Mouse (Mus musculus): ENCODE results near the gene Cntnap3.
"Not testable (repeated sequence)": the region's sequence is repeated elsewhere in the genome, so short reads cannot be mapped to it uniquely, and the experiment has no call there.

Cntnap3 gene

DNA sequence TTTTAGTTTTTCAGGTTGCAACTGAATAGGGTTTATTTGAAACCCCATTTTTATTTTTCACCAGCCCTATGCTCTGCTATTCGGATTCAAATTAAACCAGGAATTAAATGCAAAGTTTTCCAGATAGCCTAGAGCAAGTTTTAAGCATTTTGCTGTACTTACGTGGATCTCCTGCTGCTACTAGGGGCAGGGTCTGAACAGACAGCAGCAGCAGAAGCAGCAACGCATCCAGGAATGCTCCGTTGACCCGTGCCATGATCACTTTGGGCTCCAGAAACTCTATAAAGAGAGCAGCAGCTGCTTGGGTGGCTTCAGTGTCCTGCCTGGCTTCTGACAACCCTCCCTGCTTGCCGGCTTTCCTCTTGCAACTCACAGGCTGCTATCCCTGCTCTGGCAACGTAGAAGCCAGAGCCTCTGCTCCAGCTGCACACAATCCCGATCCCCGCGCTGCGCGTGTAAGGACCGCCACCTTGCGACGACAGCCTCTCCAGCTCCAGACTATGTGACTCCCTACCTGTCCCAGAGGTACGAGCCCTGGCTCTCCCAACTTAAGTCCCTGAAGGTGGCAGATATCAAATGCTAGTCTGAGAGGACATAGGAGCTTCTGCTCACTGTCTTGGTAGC lies at the start of gene Cntnap3:
TSS of gene Cntnap3 (minus strand) at position 371 of the 624 bp plus-strand sequence.
- DNase-seq (ENCODE audit: low spot score) = no peak

DNA sequence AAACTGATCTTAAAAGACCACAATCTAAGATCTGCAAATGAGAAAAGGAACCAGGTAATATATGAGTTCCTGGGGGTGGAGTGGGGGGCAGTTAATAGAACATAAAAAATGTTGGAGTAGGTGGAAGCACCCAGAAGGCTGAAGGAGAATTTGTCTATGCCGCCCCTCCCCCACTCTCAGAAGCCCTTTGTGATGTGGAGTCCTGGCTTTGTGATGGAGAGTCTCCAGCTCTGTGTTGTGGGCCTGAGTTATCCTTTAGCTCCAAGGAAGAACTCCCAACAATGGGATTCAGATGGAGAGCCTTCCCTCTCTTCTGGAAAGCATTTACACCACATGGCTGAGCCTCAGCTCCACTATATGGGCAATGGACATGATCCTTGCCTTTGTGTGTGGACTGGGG lies 13.4 kb upstream of the Cntnap3 start, which contains the start of gene Spata31:
TSS of gene Spata31 (plus strand) at position 216 of the 400 bp plus-strand sequence.
- no peak for DNase-seq (ENCODE audit: low spot score)

DNA sequence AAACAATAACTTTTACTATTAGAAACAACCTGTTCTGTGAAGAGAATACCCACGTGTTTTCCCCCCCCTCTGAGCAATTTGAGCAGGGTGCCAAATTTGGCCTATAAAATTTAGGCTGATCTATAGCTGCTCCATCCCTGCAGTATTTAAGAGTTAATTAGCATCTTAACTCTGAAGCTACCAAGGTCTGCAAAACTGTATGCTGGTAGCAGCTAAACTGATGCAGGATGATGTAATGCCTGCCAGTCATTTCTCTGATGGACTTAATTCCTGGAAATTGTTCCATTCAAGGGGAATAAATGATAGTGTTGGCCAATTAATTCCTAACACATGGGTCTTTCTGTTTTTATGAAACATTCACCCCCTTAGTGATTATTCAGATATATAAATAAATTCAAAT lies 623 bp downstream of the Cntnap3 start:
- no peak for DNase-seq (ENCODE audit: low spot score)

DNA sequence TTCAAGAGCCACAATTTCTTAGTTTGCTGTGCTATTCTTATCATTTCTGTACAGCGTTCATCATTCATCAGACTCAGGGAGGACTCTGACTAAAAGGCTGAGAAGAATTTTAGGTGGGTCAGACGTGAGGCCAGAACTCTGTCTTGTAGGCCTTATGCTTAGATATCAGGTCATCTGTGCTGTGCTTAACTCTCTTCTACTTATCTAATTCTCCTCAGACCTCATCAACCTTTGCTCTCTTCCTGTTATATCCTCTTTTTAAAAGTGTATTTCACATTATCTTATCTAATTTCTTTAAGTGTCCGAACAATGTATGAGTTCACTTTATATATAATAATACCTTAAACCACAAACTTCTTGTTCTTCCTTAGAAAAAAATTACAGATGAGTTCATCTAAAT lies 38.4 kb downstream of the Cntnap3 start:
- DNase-seq (ENCODE audit: low spot score) = no peak

DNA sequence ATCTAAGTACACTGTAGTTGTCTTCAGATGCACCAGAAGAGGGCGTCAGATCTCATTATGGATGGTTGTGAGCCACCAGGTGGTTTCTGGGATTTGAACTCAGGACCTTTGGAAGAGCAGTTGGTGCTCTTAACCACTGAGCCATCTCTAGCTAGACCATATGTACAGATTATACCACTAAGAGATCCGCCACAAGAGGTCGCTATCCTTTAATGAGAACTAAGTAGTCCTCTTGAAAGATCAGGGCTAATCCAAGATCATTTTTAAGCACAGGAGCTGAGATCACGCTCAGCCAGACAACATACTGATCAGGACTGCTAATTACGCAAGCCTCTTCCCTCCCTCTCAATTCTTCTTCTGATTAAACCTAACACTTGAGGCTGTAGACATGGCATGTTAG lies 78.9 kb downstream of the Cntnap3 start:
- not testable (repeated sequence) for DNase-seq (ENCODE audit: low spot score)

DNA sequence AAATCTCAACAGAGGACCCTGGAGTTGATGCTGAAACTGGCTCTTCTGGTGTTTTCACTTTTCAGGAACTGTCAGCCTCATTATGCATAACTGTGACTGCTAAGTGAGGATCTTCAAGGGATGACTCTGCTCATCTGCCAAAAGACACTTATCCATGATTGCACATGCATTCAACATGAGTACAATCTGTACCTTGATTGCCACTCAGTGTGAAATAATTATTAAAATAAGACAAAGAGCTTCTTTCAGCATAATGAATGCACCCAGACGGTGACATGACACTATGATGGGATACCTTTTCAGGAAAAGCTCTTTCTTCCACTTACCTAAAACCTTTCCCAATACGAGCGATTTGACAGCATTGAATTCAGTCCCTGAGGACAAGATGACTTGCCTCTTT lies 158.4 kb downstream of the Cntnap3 start:
- DNase-seq (ENCODE audit: low spot score) = no peak

DNA sequence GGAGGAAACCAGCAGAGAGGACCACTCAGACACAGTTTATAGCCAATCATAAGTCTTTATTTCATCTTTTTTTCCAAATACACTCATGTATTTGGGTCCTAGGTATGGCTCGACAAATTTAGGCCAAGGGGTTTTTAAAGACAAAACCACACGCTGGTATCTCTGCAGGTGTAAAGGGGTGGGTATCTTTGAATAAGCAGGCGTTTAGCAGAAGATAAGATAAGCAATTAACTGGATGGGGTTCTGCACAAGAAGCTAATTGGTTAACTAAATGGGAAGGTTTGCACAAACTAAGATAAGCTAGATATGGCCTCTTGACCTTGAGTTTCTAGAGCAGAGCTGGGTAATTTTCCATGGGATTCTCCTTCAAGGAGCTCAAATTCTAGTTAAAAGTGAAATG lies 171.5 kb downstream of the Cntnap3 start:
- no peak for DNase-seq (ENCODE audit: low spot score)

DNA sequence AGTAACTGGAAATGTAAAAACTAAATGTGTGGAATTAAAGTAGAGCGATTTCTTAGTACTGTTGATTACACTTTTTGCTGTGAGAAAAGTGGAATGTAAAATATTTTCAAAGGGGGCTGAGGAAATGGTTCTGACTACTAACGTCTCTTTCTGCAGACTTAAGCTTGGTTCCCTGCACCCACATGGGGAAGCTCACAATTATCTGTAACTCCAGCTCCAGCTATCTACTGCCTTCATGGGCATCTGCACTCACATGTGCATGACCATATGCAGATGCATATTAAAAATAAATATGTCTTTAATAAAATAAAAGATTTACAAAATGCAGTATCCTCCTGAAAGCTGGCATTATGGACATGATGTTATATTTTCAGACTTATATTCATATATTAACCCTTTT lies 187.0 kb downstream of the Cntnap3 start:
- DNase-seq (ENCODE audit: low spot score) = no peak

DNA sequence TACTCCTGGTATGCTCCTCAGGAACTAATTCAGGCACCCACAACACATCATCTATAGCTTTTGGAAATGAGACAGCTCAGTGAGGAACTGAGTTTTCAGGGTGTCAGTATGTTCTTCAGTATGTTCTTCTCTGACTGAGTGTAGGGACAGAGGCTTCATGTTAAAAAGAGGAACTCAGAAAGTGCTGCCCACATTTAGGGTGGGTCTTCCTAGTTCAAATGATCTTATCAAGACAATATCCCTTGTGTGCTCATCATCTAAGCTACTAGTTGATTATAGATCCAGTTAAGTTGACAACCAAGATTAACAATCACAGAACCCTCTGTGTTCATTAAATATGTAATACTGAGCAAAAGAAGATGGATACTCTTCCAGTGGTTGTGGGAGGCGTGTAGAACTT lies 211.3 kb downstream of the Cntnap3 start:
- no peak for DNase-seq (ENCODE audit: low spot score)

All from adipocyte (in vitro differentiated cells).